Mouse (Mus musculus): ENCODE data around the gene Arfip1. TPM values are rescaled to one million over a fixed set of nuclear protein-coding genes. Genes with fewer than 3 reads are reported as not detected.

The Arfip1 gene
- polyA plus RNA-seq, 1 experiment = 16.6 TPM

DNA sequence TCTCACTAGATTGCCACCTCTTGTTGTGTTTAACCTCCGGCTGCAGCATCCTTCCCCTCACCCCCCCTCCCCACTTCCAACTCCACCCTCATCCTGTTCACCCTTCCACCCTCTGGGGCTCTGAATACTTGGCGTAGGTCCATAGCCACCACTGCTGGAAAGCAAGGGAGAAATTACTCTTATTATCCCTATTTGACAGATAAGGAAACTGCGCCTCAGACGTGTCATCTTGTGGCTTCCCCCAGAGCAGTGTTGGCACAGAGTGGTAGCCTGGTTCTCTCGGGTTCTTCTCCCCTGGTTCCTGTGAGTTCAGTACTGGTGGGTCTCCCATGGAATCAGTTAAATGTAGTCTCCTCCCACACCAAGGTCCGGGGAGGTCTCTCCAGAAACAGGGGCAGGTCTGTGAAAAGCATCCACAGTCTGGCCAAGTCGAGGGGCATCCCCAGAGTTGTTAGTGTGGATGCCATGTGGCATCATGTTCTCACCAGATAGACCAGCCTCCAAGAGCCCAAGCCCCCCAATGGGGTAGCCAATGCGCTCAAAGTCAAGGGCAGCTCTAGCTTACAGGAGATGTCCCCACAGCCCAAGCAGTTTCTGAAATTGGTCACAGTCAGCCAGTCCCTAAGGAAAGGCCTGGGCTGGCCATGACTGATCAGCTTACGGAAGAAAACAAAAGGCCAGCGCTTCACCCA is 114.9 kb downstream of the Arfip1 start:
- no peak for DNase-seq
- no peak for TF ChIP-seq POLR2A (IDR thresholded peaks at IDR 0.05; ENCODE audit: borderline replicate concordance, insufficient read depth, low read length)
- TF ChIP-seq CTCF (IDR thresholded peaks at IDR 0.05; ENCODE audit: borderline replicate concordance, insufficient read depth, low read depth, low read length) = no peak
- Histone ChIP-seq H3K4me3 (replicated peaks; ENCODE audit: insufficient read depth, low read depth, low read length) (no peak overlapping the region), H3K27me3 (ENCODE audit: control insufficient read depth, insufficient read depth, low read length) (no peaks in the 10 kb centered on the region), H3K4me1 (ENCODE audit: control insufficient read depth, insufficient read depth, low read length) (no peaks in the 10 kb centered on the region; the same call in 1 of the 2 replicates), H3K27ac (ENCODE audit: insufficient read depth, low read length) (no peak overlapping the region)
- WGBS = 63% methylated on average over 10 of the region's 10 CpGs

DNA sequence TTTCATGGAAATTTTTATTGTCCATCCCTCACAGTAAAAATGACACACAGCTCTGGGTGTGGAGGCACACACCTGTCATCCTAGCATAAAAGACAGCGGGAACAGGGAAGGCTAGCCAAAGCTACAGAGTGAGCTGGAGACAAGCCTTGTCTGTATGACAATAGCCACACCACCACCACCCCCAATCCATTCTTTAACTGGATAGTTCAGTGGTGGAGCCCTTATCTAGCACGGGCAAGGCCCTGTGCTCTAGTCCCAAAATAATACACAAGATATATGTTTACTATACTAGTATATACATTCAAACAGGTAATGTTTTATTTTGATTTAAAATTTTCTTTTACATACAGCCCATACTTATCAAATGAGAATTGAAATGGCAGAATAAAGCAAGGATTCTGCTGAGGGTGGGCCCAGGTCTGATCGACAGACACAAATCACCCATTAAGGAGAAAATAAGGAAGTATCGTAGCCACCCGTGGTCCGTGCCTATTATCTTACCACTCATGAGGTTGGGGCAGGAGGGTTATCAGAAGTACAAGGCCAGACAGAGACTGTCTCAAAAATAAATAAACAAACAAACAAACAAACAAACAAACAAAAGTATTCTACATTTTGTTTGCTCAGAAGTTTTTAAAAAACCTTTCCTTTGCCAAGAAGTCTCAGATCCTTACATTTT is 116.5 kb downstream of the Arfip1 start:
- peak in 1 of 2 experiments; percentile 39 for DNase-seq
- Histone ChIP-seq H3K4me1 (ENCODE audit: control insufficient read depth, insufficient read depth, low read length) (no peaks in the 10 kb centered on the region; the same call in 1 of the 2 replicates), H3K27me3 (ENCODE audit: control insufficient read depth, insufficient read depth, low read length) (no peaks in the 10 kb centered on the region), H3K4me3 (replicated peaks; ENCODE audit: insufficient read depth, low read depth, low read length) (no peak overlapping the region), H3K27ac (ENCODE audit: insufficient read depth, low read length) (no peak overlapping the region)
- TF ChIP-seq POLR2A (IDR thresholded peaks at IDR 0.05; ENCODE audit: borderline replicate concordance, insufficient read depth, low read length) (no peak), CTCF (IDR thresholded peaks at IDR 0.05; ENCODE audit: borderline replicate concordance, insufficient read depth, low read depth, low read length) (no peak)
- 78% methylated on average over 6 of the region's 6 CpGs for WGBS

GRCm38 (mm10) chr3:84461687-84462086 is 120.7 kb downstream of the Arfip1 start:
- no peak overlapping the region for H3K27ac ChIP-seq (ENCODE audit: insufficient read depth, low read length)
- H3K4me3 ChIP-seq (replicated peaks; ENCODE audit: insufficient read depth, low read depth, low read length) = no peak overlapping the region
- TF ChIP-seq POLR2A (IDR thresholded peaks at IDR 0.05; ENCODE audit: borderline replicate concordance, insufficient read depth, low read length) (no peak), CTCF (IDR thresholded peaks at IDR 0.05; ENCODE audit: borderline replicate concordance, insufficient read depth, low read depth, low read length) (no peak)
- no peaks in the 10 kb centered on the region for H3K27me3 ChIP-seq (ENCODE audit: control insufficient read depth, insufficient read depth, low read length)
- DNase-seq = no peak
- 63% methylated on average over 4 of the region's 4 CpGs for WGBS
- H3K4me1 ChIP-seq (ENCODE audit: control insufficient read depth, insufficient read depth, low read length) = no peaks in the 10 kb centered on the region

DNA sequence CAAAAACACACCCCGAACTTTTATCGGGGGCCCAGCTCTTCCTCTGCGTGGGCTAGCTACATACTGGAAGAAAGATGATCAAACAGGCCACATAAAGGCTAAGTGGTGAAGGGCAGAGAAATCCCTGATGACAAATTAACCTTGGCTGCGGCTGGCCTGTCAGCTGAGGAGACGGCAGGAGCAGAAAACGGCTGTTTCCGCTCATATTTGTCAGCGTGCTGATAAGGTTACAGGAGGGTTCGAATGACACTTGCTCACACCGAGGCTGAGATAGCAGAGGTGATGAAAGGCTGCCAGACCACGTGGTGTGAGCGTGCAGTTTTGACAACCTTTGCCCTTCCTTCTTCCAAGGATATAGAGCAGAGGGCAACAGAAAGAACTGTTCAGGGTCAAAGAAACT is 121.5 kb downstream of the Arfip1 start:
- no peak for DNase-seq

GRCm38 (mm10) chr3:84460499-84460898 is 121.9 kb downstream of the Arfip1 start:
- Histone ChIP-seq H3K27ac (ENCODE audit: insufficient read depth, low read length) (no peak overlapping the region), H3K4me3 (replicated peaks; ENCODE audit: insufficient read depth, low read depth, low read length) (no peak overlapping the region), H3K4me1 (ENCODE audit: control insufficient read depth, insufficient read depth, low read length) (no peaks in the 10 kb centered on the region), H3K27me3 (ENCODE audit: control insufficient read depth, insufficient read depth, low read length) (no peaks in the 10 kb centered on the region)
- no peak for DNase-seq
- 45% methylated on average over 3 of the region's 3 CpGs for whole genome bisulfite sequencing
- TF ChIP-seq POLR2A (IDR thresholded peaks at IDR 0.05; ENCODE audit: borderline replicate concordance, insufficient read depth, low read length) (no peak), CTCF (IDR thresholded peaks at IDR 0.05; ENCODE audit: borderline replicate concordance, insufficient read depth, low read depth, low read length) (no peak)

More for the DNA sequence above, 121.5 kb downstream of the Arfip1 start:
- Histone ChIP-seq H3K27ac (ENCODE audit: insufficient read depth, low read length) (no peak overlapping the region), H3K4me3 (replicated peaks; ENCODE audit: insufficient read depth, low read depth, low read length) (no peak overlapping the region), H3K27me3 (ENCODE audit: control insufficient read depth, insufficient read depth, low read length) (no peaks in the 10 kb centered on the region), H3K4me1 (ENCODE audit: control insufficient read depth, insufficient read depth, low read length) (no peaks in the 10 kb centered on the region)
- no peak for TF ChIP-seq CTCF (IDR thresholded peaks at IDR 0.05; ENCODE audit: borderline replicate concordance, insufficient read depth, low read depth, low read length)
- 52% methylated on average over 12 of the region's 12 CpGs for WGBS

- 60% methylated on average over 12 of the region's 12 CpGs for WGBS
- no peak for TF ChIP-seq POLR2A (IDR thresholded peaks at IDR 0.05; ENCODE audit: borderline replicate concordance, insufficient read depth, low read length)
- TF ChIP-seq CTCF (IDR thresholded peaks at IDR 0.05; ENCODE audit: borderline replicate concordance, insufficient read depth, low read depth, low read length) = no peak
- no peak for DNase-seq
Measured at GRCm38 (mm10) chr3:84455733-84456417, 126.5 kb downstream of the Arfip1 start.

GRCm38 (mm10) chr3:84450651-84451050 is 131.8 kb downstream of the Arfip1 start:
- Histone ChIP-seq H3K4me3 (replicated peaks; ENCODE audit: insufficient read depth, low read depth, low read length) (no peak overlapping the region), H3K27ac (ENCODE audit: insufficient read depth, low read length) (no peak overlapping the region), H3K27me3 (ENCODE audit: control insufficient read depth, insufficient read depth, low read length) (no peaks in the 10 kb centered on the region), H3K4me1 (ENCODE audit: control insufficient read depth, insufficient read depth, low read length) (no peaks in the 10 kb centered on the region)
- TF ChIP-seq POLR2A (IDR thresholded peaks at IDR 0.05; ENCODE audit: borderline replicate concordance, insufficient read depth, low read length) (no peak), CTCF (IDR thresholded peaks at IDR 0.05; ENCODE audit: borderline replicate concordance, insufficient read depth, low read depth, low read length) (no peak)
- no peak for DNase-seq
- WGBS = 54% methylated on average over 3 of the region's 3 CpGs

More at GRCm38 (mm10) chr3:84455733-84456417, 126.5 kb downstream of the Arfip1 start:
- H3K27ac ChIP-seq (ENCODE audit: insufficient read depth, low read length) = no peak overlapping the region
- no peaks in the 10 kb centered on the region for H3K4me1 ChIP-seq (ENCODE audit: control insufficient read depth, insufficient read depth, low read length)
- no peaks in the 10 kb centered on the region for H3K27me3 ChIP-seq (ENCODE audit: control insufficient read depth, insufficient read depth, low read length)
- no peak overlapping the region for H3K4me3 ChIP-seq (replicated peaks; ENCODE audit: insufficient read depth, low read depth, low read length)
